Mouse (Mus musculus): ENCODE data around the gene Olfr896-ps1.

The Olfr896-ps1 gene

DNA sequence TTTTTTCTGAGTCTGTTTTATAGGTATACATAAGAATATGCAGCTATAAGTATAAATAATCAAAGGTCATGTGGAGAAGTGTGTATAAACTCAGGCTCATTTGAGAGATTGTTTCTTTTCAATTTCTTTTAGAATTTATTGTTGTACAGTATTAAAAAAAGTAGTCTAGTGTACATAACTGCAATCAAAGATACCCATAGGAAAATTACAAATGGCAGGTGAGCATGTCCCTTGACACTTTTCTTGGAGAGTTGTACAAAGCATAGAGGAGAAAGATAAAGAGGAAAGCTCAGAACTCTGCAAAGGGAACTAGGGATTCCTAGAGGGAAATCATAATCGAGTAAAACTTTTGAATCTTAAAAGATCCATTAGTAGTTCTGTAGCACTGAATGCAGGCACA lies at the start of gene Olfr896-ps1:
Olfr896-ps1 (plus strand) TSS at position 301 of the 400 bp plus-strand sequence.
- no peak for DNase-seq

- no peak for DNase-seq
Observed at GRCm38 (mm10) chr9:38252474-38252873, 38.4 kb upstream of the Olfr896-ps1 start, which contains the start of gene Olfr143. Olfr143 (plus strand) TSS chr9:38252774.

DNA sequence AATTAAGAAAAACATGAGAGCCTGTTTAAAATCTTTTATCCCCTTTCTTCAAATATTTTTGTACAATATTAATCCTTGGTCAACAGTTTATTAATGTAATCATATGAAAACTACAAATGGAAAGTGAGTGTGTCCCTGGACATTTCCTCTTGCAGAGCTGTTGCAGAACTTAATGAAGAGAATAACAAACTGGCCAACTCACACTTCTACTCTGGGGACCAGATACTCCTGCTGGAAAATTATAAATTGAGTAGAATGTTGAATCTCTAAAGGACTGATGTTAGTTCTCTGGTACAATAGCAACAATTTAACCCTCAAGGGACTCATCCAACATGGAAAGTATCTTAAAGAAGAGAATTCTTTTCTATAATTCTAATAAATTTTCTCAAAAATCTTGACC lies 23.4 kb upstream of the Olfr896-ps1 start, which contains the start of gene Olfr895:
Olfr895 (plus strand) TSS at position 301 of the 400 bp plus-strand sequence.
- no peak for DNase-seq

- no peak for DNase-seq
Observed at GRCm38 (mm10) chr9:38328760-38329159, 37.9 kb downstream of the Olfr896-ps1 start, which contains the start of gene Olfr25. Olfr25 (plus strand) TSS chr9:38329060.
